Mouse (Mus musculus): ENCODE results near the gene Msl2. TPM values are rescaled to one million over a fixed set of nuclear protein-coding genes. Genes with fewer than 3 reads are reported as not detected.

The Msl2 gene
- 8.5 and 9.7 TPM in 2 replicates for polyA plus RNA-seq (2016; fragmentation: Nextera tagmentation; extraction: Ambion mirVana)

- ATAC-seq (ENCODE audit: low FRiP score, low read depth): peak; percentile 85
- 0% methylated on average over 28 of the region's 43 CpGs for WGBS
Observed at GRCm38 (mm10) chr9:101073987-101074331, at the start of gene Msl2. Msl2 (plus strand) TSS chr9:101074101.

GRCm38 (mm10) chr9:101033761-101034447, 40.0 kb upstream of the Msl2 start:
- WGBS: 9% methylated on average over 14 of the region's 14 CpGs
- Histone ChIP-seq H3K9me3 (no peaks in the 10 kb centered on the region), H3K4me3 (peak overlapping the region; percentile 67), H3K27me3 (no peaks in the 10 kb centered on the region), H3K4me2 (replicated peaks) (peak overlapping the region; percentile 57), H3K36me3 (peaks cover 5% of the 10 kb centered on the region; the same call in 1 of the 2 replicates), H3K9ac (replicated peaks) (peak overlapping the region; percentile 69), H3K27ac (replicated peaks) (peak overlapping the region; percentile 96), H3K4me1 (peaks cover 9% of the 10 kb centered on the region; the same call in 1 of the 2 replicates)
- no peak for ATAC-seq (ENCODE audit: low FRiP score, low read depth)

More at GRCm38 (mm10) chr9:101073987-101074331, at the start of gene Msl2:
- Histone ChIP-seq H3K9ac (replicated peaks) (peak within 1 kb of the TSS; percentile 97), H3K9me3 (no peaks in the 10 kb centered on the region), H3K4me1 (peaks cover 24% of the 10 kb centered on the region), H3K36me3 (no peaks in the 10 kb centered on the region), H3K4me2 (replicated peaks) (peak within 1 kb of the TSS; percentile 93), H3K27me3 (no peaks in the 10 kb centered on the region), H3K27ac (replicated peaks) (peak within 1 kb of the TSS; percentile 99), H3K4me3 (peak within 1 kb of the TSS; percentile 98)

- Histone ChIP-seq H3K9me3 (no peaks in the 10 kb centered on the region), H3K9ac (replicated peaks) (peak within 1 kb of the TSS; percentile 69), H3K4me1 (peaks cover 9% of the 10 kb centered on the region; the same call in 1 of the 2 replicates), H3K4me2 (replicated peaks) (peak within 1 kb of the TSS; percentile 57), H3K4me3 (peak within 1 kb of the TSS; percentile 67), H3K36me3 (no peaks in the 10 kb centered on the region), H3K27me3 (no peaks in the 10 kb centered on the region), H3K27ac (replicated peaks) (peak within 1 kb of the TSS; percentile 96)
- under 1% methylated on average over 58 of the region's 61 CpGs for WGBS
- ATAC-seq (ENCODE audit: low FRiP score, low read depth): peak; percentile 100
Observed at GRCm38 (mm10) chr9:101034448-101035098, 39.3 kb upstream of the Msl2 start, which contains the start of gene Pccb. Pccb (minus strand) TSS chr9:101034898.

GRCm38 (mm10) chr9:101035836-101036596, 37.9 kb upstream of the Msl2 start:
- H3K9me3 ChIP-seq: no peaks in the 10 kb centered on the region
- 85% methylated on average over 12 of the region's 15 CpGs for WGBS
- ATAC-seq (ENCODE audit: low FRiP score, low read depth): no peak
- no peak overlapping the region for H3K27ac ChIP-seq (replicated peaks)
- no peak overlapping the region for H3K9ac ChIP-seq (replicated peaks)
- H3K4me3 ChIP-seq: no peak overlapping the region
- H3K4me2 ChIP-seq (replicated peaks): no peak overlapping the region
- H3K36me3 ChIP-seq: no peaks in the 10 kb centered on the region
- no peaks in the 10 kb centered on the region for H3K27me3 ChIP-seq
- peaks cover 9% of the 10 kb centered on the region; the same call in 1 of the 2 replicates for H3K4me1 ChIP-seq

- Histone ChIP-seq H3K9ac (replicated peaks) (no peak overlapping the region), H3K27me3 (no peaks in the 10 kb centered on the region), H3K4me3 (no peak overlapping the region), H3K4me2 (replicated peaks) (no peak overlapping the region), H3K4me1 (peaks cover 9% of the 10 kb centered on the region; the same call in 1 of the 2 replicates), H3K27ac (replicated peaks) (no peak overlapping the region), H3K9me3 (no peaks in the 10 kb centered on the region), H3K36me3 (no peaks in the 10 kb centered on the region)
- WGBS: 87% methylated on average over 2 of the region's 2 CpGs
- no peak for ATAC-seq (ENCODE audit: low FRiP score, low read depth)
Observed at GRCm38 (mm10) chr9:101036876-101037275, 37.0 kb upstream of the Msl2 start.

GRCm38 (mm10) chr9:101037396-101037795, 36.5 kb upstream of the Msl2 start:
- WGBS: 52% methylated on average over 7 of the region's 7 CpGs

GRCm38 (mm10) chr9:101038634-101039033, 35.3 kb upstream of the Msl2 start:
- H3K27me3 ChIP-seq: no peaks in the 10 kb centered on the region
- H3K9ac ChIP-seq (replicated peaks): no peak overlapping the region
- H3K9me3 ChIP-seq: no peaks in the 10 kb centered on the region
- no peak overlapping the region for H3K4me3 ChIP-seq
- peaks cover 7% of the 10 kb centered on the region; the same call in 1 of the 2 replicates for H3K4me1 ChIP-seq
- H3K27ac ChIP-seq (replicated peaks): no peak overlapping the region
- 84% methylated on average over 5 of the region's 5 CpGs for WGBS
- no peak for ATAC-seq (ENCODE audit: low FRiP score, low read depth)
- no peaks in the 10 kb centered on the region for H3K36me3 ChIP-seq
- no peak overlapping the region for H3K4me2 ChIP-seq (replicated peaks)

More at GRCm38 (mm10) chr9:101037396-101037795, 36.5 kb upstream of the Msl2 start:
- Histone ChIP-seq H3K9ac (replicated peaks) (no peak overlapping the region), H3K4me1 (peaks cover 9% of the 10 kb centered on the region; the same call in 1 of the 2 replicates), H3K9me3 (no peaks in the 10 kb centered on the region), H3K4me2 (replicated peaks) (no peak overlapping the region), H3K27ac (replicated peaks) (no peak overlapping the region), H3K36me3 (no peaks in the 10 kb centered on the region), H3K4me3 (no peak overlapping the region), H3K27me3 (no peaks in the 10 kb centered on the region)
- no peak for ATAC-seq (ENCODE audit: low FRiP score, low read depth)

GRCm38 (mm10) chr9:101041508-101041907, 32.4 kb upstream of the Msl2 start:
- Histone ChIP-seq H3K4me2 (replicated peaks) (no peak overlapping the region), H3K36me3 (no peaks in the 10 kb centered on the region), H3K27ac (replicated peaks) (no peak overlapping the region), H3K9me3 (no peaks in the 10 kb centered on the region), H3K4me1 (no peaks in the 10 kb centered on the region), H3K9ac (replicated peaks) (no peak overlapping the region), H3K27me3 (no peaks in the 10 kb centered on the region), H3K4me3 (no peak overlapping the region)
- 82% methylated on average over 5 of the region's 5 CpGs for WGBS
- no peak for ATAC-seq (ENCODE audit: low FRiP score, low read depth)

GRCm38 (mm10) chr9:101042249-101042648, 31.7 kb upstream of the Msl2 start:
- Histone ChIP-seq H3K4me3 (no peak overlapping the region), H3K27ac (replicated peaks) (no peak overlapping the region), H3K9me3 (no peaks in the 10 kb centered on the region), H3K4me1 (no peaks in the 10 kb centered on the region), H3K9ac (replicated peaks) (no peak overlapping the region), H3K27me3 (no peaks in the 10 kb centered on the region), H3K4me2 (replicated peaks) (no peak overlapping the region), H3K36me3 (no peaks in the 10 kb centered on the region)
- no peak for ATAC-seq (ENCODE audit: low FRiP score, low read depth)
- 87% methylated on average over 9 of the region's 9 CpGs for WGBS

GRCm38 (mm10) chr9:101045710-101046338, 28.1 kb upstream of the Msl2 start:
- Histone ChIP-seq H3K9me3 (no peaks in the 10 kb centered on the region), H3K4me2 (replicated peaks) (no peak overlapping the region), H3K4me3 (no peak overlapping the region), H3K9ac (replicated peaks) (no peak overlapping the region), H3K27me3 (no peaks in the 10 kb centered on the region), H3K36me3 (no peaks in the 10 kb centered on the region), H3K27ac (replicated peaks) (no peak overlapping the region), H3K4me1 (no peaks in the 10 kb centered on the region)
- ATAC-seq (ENCODE audit: low FRiP score, low read depth): no peak
- 66% methylated on average over 15 of the region's 15 CpGs for WGBS

- no peaks in the 10 kb centered on the region for H3K9me3 ChIP-seq
- no peak for ATAC-seq (ENCODE audit: low FRiP score, low read depth)
- WGBS: 93% methylated on average over 3 of the region's 3 CpGs
Observed at GRCm38 (mm10) chr9:101052007-101052406, 21.9 kb upstream of the Msl2 start.

More at GRCm38 (mm10) chr9:101052007-101052406, 21.9 kb upstream of the Msl2 start:
- no peak overlapping the region for H3K4me3 ChIP-seq
- H3K27me3 ChIP-seq: no peaks in the 10 kb centered on the region
- no peaks in the 10 kb centered on the region for H3K4me1 ChIP-seq
- no peaks in the 10 kb centered on the region for H3K36me3 ChIP-seq
- H3K27ac ChIP-seq (replicated peaks): no peak overlapping the region
- no peak overlapping the region for H3K9ac ChIP-seq (replicated peaks)
- H3K4me2 ChIP-seq (replicated peaks): no peak overlapping the region
